Mouse (Mus musculus): ENCODE measurements around the gene Mup7. TPM values are rescaled to one million over a fixed set of nuclear protein-coding genes. Genes with fewer than 3 reads are reported as not detected.
"Not testable (repeated sequence)": the region's sequence is repeated elsewhere in the genome, so short reads cannot be mapped to it uniquely, and the experiment has no call there.

Mup7 gene
- polyA plus RNA-seq (2012; rRNA removed) = not detected in 2 replicates

GRCm38 (mm10) chr4:60070375-60070774 lies at the start of gene Mup7:
Gene Mup7 (minus strand): TSS chr4:60070475.
- DNase-seq; H3K4me1 ChIP-seq (ENCODE audit: control insufficient read depth, insufficient read depth, low read length); H3K27ac ChIP-seq (ENCODE audit: insufficient read depth, low read length); H3K4me3 ChIP-seq (replicated peaks; ENCODE audit: insufficient read depth, low read depth, low read length); H3K27me3 ChIP-seq (ENCODE audit: control insufficient read depth, insufficient read depth, low read length): not testable (repeated sequence)
- 71% methylated on average over 2 of the region's 2 CpGs for WGBS

GRCm38 (mm10) chr4:60079865-60080264 lies 9.6 kb upstream of the Mup7 start:
- WGBS = 76% methylated on average over 3 of the region's 3 CpGs
- H3K4me3 ChIP-seq (replicated peaks; ENCODE audit: insufficient read depth, low read depth, low read length); DNase-seq; H3K4me1 ChIP-seq (ENCODE audit: control insufficient read depth, insufficient read depth, low read length); H3K27ac ChIP-seq (ENCODE audit: insufficient read depth, low read length); H3K27me3 ChIP-seq (ENCODE audit: control insufficient read depth, insufficient read depth, low read length): not testable (repeated sequence)

GRCm38 (mm10) chr4:60029334-60030111 lies 40.8 kb downstream of the Mup7 start:
- 28% methylated on average over 13 of the region's 13 CpGs for WGBS
- not testable (repeated sequence) for H3K4me3 ChIP-seq (replicated peaks; ENCODE audit: insufficient read depth, low read depth, low read length); DNase-seq; H3K4me1 ChIP-seq (ENCODE audit: control insufficient read depth, insufficient read depth, low read length); H3K27me3 ChIP-seq (ENCODE audit: control insufficient read depth, insufficient read depth, low read length); H3K27ac ChIP-seq (ENCODE audit: insufficient read depth, low read length)

- DNase-seq = not testable (repeated sequence)
- WGBS = 86% methylated on average over 7 of the region's 7 CpGs
Observed at GRCm38 (mm10) chr4:60020141-60020540, 50.1 kb downstream of the Mup7 start.

More at GRCm38 (mm10) chr4:60020141-60020540, 50.1 kb downstream of the Mup7 start:
- not testable (repeated sequence) for H3K27me3 ChIP-seq (ENCODE audit: control insufficient read depth, insufficient read depth, low read length); H3K4me1 ChIP-seq (ENCODE audit: control insufficient read depth, insufficient read depth, low read length); H3K27ac ChIP-seq (ENCODE audit: insufficient read depth, low read length); H3K4me3 ChIP-seq (replicated peaks; ENCODE audit: insufficient read depth, low read depth, low read length)

Other genes starting within 250 kb of the Mup7 start
- not detected in 2 replicates for gene Slc46a2, start 155.4 kb downstream of the Mup7 start, polyA plus RNA-seq (2012; rRNA removed)
- not detected in 2 replicates for gene Mup4, start 109.8 kb downstream of the Mup7 start, polyA plus RNA-seq (2012; rRNA removed)
- gene Mup6, start 106.2 kb downstream of the Mup7 start, polyA plus RNA-seq (2012; rRNA removed) = not detected in 2 replicates
- gene Mup2, start 83.8 kb upstream of the Mup7 start, polyA plus RNA-seq (2012; rRNA removed) = not detected in 2 replicates
- not detected in 2 replicates for gene Mup8, start 152.1 kb upstream of the Mup7 start, polyA plus RNA-seq (2012; rRNA removed)